Mouse (Mus musculus) liver, postnatal 0 days (tissue): ENCODE measurements at regions not wholly inside any gene's neighbourhood (a gene's known extent, or its start where the extent isn't known, plus 50 kb on each side); places are given as distances from the start of the nearest gene placed in this dataset.

Experiments used
- ATAC-seq: fragments of 200-750 bp; cut with Nextera tagmentation; 2 replicates; pipeline ENCODE4 v1.8.0; 2017; ENCODE audit warnings: mild to moderate bottlenecking, moderate library complexity
- DNase-seq: peaks from one replicate; pipeline ENCODE4 v3.0.0-alpha.2; 2016
- H3K27ac ChIP-seq: fragments of 300-500 bp; sonication (generic); 2 replicates; pipeline ENCODE4 v1.5.1; 2014; ENCODE audit warnings: antibody characterized with exemption, moderate library complexity, mild to moderate bottlenecking, low read depth
- H3K27me3 ChIP-seq: fragments of 300-500 bp; sonication (generic); 2 replicates; pipeline ENCODE4 v1.6.1; 2014; ENCODE audit warnings: low read length, control low read depth, mixed read lengths; ENCODE audit not compliant: insufficient read depth
- H3K36me3 ChIP-seq: fragments of 300-500 bp; sonication (generic); replicated peaks from 2 replicates; pipeline ENCODE4 v1.6.1; 2014; ENCODE audit warnings: mild to moderate bottlenecking, control low read depth, low read length, moderate library complexity, mixed read lengths; ENCODE audit not compliant: insufficient read depth
- H3K4me1 ChIP-seq: fragments of 300-500 bp; sonication (generic); 2 replicates; pipeline ENCODE4 v1.6.1; 2014; ENCODE audit warnings: antibody characterized with exemption, mild to moderate bottlenecking, control low read depth; ENCODE audit not compliant: insufficient read depth
- H3K4me2 ChIP-seq: fragments of 300-500 bp; sonication (generic); 2 replicates; pipeline ENCODE4 v1.6.1; 2014; ENCODE audit warnings: low read depth, mild to moderate bottlenecking, low read length, moderate library complexity, mixed read lengths
- H3K4me3 ChIP-seq: fragments of 300-500 bp; sonication (generic); 2 replicates; pipeline ENCODE4 v1.5.1; 2014; ENCODE audit warnings: low read depth, low read length
- H3K9ac ChIP-seq: fragments of 300-500 bp; sonication (generic); replicated peaks from 2 replicates; pipeline ENCODE4 v1.6.1; 2014; ENCODE audit warnings: mild to moderate bottlenecking, moderate library complexity
- H3K9me3 ChIP-seq: fragments of 300-500 bp; sonication (generic); 2 replicates; pipeline ENCODE4 v1.6.1; 2016; ENCODE audit warnings: mild to moderate bottlenecking, control low read depth, low read length, mixed read lengths
- CTCF ChIP-seq: sonication (generic); IDR thresholded peaks from 2 replicates; pipeline ENCODE4 v1.5.1; 2016; ENCODE audit warnings: antibody characterized with exemption, low read depth
- EP300 ChIP-seq: IDR thresholded peaks from 2 replicates; pipeline ENCODE4 v1.6.1; 2016; ENCODE audit warnings: antibody characterized with exemption, low read depth, mild to moderate bottlenecking
- WGBS: fragments of 180-500 bp; shearing (Covaris S2); extraction: QIAGEN DNeasy Blood & Tissue Kit; methylation state at CpG from one replicate; pipeline ENCODE4 v1.1.7; 2014; ENCODE audit not compliant: insufficient replicate concordance; 5-methylcytosine and 5-hydroxymethylcytosine counted together

DNA sequence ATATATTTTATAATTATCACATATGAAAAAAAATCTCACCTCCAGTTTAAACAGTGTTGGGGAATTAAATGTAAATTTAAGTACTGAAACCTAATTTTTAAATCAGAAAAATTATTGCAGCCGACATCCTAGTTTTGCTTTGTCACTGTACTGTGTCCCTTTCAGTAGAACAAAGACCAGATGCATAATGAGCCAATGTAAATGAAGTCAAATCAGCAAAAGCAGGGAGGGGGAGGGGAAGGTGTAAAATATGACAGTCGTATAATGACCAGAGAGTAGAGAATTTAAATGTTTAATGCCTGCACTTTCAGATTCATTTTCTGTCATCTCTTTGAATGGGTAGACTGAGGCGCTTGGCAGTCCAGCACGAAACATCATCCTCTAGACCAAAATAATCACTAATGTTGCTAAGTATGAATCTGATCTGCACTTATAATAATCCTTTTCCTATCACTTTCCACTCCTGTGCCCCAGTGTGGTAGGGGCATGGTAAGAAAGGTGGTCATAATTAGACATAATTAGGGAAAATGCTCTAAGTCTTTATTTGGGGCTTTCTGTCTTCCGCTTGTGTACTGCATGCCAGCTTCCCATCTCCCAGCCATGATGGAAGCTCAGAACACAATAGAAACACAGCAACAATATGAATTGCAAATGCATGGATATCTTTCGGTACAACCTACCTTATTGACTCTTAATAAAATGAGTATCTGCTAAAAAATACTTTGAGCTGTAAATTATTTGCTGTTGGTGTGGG lies 356.0 kb upstream of the Tmem161b start:
- H3K36me3 ChIP-seq, result no peaks in the 10 kb centered on the region
- H3K4me2 ChIP-seq, result no peak overlapping the region
- ATAC-seq, result no peak
- no peak overlapping the region for H3K4me3 ChIP-seq
- no peak overlapping the region for H3K27ac ChIP-seq
- no peaks in the 10 kb centered on the region for H3K27me3 ChIP-seq
- no peak for DNase-seq
- WGBS, result 77% methylated on average over 6 of the region's 6 CpGs
- TF ChIP-seq CTCF (no peak), EP300 (no peak)
- H3K4me1 ChIP-seq, result no peaks in the 10 kb centered on the region
- no peak overlapping the region for H3K9ac ChIP-seq
- H3K9me3 ChIP-seq, result no peaks in the 10 kb centered on the region

DNA sequence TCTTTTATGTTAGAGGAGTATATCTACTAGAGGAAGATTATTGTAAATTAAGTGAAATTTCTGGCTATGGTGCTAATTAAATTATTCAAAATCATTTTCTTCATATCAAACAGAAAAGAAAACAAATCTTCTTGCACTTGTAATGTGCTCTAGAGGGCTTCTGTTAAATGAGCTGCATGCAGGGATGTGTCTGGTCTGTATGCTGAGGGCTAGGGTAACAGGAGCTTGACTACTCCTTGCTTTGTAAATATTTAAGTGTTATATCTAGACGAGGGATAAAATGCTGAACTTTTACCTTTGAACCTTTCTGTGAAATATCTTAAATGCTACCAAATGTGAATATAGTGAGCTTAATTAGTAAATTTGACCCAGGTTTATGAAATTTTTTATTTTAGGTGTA lies 354.9 kb upstream of the Tmem161b start:
- Histone ChIP-seq H3K27ac (no peak overlapping the region), H3K4me3 (no peak overlapping the region), H3K36me3 (no peaks in the 10 kb centered on the region), H3K4me2 (no peak overlapping the region), H3K4me1 (no peaks in the 10 kb centered on the region), H3K9me3 (no peaks in the 10 kb centered on the region), H3K9ac (no peak overlapping the region), H3K27me3 (no peaks in the 10 kb centered on the region)
- 49% methylated on average over 1 of the region's 1 CpGs for WGBS
- no peak for TF ChIP-seq EP300
- ATAC-seq (no peak), DNase-seq (no peak)

DNA sequence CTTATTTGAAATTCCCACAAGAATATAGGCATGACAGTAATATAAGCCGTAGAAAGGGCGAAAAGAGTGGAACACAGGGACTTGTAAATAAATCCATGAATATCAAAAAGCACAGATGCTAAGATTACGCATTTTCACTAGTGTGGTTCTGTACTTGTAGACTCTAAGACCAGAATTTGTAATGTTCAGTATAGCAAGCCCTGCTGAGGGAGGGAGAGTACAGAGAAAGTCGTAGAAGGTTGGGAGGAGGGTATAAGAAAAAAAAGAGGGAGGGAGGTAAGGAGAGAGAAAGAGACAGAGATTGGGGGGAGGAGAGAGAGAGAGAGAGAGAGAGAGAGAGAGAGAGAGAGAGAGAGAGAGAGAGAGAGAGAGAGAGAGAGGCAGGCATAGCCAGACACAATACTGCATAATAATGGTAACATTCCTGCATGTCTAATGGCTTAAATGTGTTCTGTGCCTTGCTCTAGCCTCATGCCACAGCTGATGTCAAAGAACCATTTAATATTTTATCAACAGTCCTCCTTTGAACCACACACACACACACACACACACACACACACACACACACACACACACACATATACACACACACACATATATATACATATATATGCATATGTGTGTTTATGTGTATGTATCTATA lies 354.1 kb upstream of the Tmem161b start:
- no peak for ATAC-seq
- Histone ChIP-seq H3K9me3 (no peaks in the 10 kb centered on the region), H3K4me1 (no peaks in the 10 kb centered on the region), H3K36me3 (no peaks in the 10 kb centered on the region), H3K9ac (no peak overlapping the region), H3K27me3 (no peaks in the 10 kb centered on the region), H3K27ac (no peak overlapping the region), H3K4me2 (no peak overlapping the region), H3K4me3 (no peak overlapping the region)
- WGBS, result 70% methylated on average over 4 of the region's 4 CpGs
- DNase-seq, result no peak
- TF ChIP-seq CTCF (no peak), EP300 (no peak)

DNA sequence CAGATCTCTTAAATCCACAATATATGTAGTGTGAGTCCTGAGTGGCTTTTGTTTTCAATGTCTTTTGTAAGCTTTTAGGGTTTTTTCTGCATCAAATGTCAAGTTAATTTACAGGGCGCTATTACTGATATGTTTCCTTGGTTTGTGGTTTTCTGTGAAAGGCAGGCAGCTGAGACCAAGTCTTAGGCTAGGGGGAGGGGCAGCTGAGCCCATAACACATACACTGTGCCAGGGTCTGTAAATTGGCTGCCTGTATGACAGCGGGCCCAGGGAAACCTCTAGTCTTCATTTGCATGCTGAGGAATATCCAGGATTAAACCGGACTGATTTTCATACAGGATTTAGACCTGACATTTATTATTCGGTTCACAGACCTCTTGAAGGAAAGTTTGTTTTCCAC lies 353.2 kb upstream of the Tmem161b start:
- 43% methylated on average over 4 of the region's 4 CpGs for WGBS
- Histone ChIP-seq H3K4me3 (no peak overlapping the region), H3K27ac (no peak overlapping the region), H3K9me3 (no peaks in the 10 kb centered on the region), H3K9ac (no peak overlapping the region), H3K27me3 (no peaks in the 10 kb centered on the region), H3K4me2 (no peak overlapping the region), H3K4me1 (no peaks in the 10 kb centered on the region), H3K36me3 (no peaks in the 10 kb centered on the region)
- TF ChIP-seq EP300, result no peak
- TF ChIP-seq CTCF, result no peak
- no peak for DNase-seq
- no peak for ATAC-seq

DNA sequence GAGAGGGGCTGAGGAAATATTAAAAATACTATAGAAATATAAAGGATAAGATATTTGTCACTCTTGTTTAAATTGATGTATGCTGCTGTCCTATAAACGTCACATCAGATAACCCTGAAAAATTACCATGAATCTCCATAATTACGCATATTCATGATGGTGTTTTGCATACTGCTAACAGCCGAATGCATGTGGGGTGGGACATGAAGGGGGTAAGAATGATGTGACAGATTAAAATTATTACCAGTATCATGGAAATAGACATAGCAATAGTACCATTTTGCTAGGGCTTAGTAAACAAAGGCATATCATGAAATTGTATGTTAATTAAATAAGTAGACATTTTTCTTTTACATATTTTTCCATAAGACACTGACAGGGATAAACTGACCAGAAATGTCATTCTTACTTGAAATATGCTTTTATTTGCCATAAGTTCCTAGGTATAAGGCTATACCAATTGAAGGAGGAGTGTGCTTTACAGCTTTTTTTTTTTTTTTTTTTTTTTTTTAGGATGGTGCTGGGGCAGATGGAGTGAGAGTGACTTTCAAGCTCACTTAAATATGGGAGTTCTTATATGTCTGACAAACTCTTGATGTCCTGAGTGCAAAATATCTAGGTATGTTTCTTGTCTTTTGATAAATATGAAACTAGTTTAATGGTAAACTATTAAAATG lies 349.8 kb upstream of the Tmem161b start:
- ATAC-seq, result no peak
- Histone ChIP-seq H3K27me3 (no peaks in the 10 kb centered on the region), H3K27ac (no peak overlapping the region), H3K4me2 (no peak overlapping the region), H3K4me1 (no peaks in the 10 kb centered on the region), H3K4me3 (no peak overlapping the region), H3K9me3 (no peaks in the 10 kb centered on the region), H3K9ac (no peak overlapping the region), H3K36me3 (no peaks in the 10 kb centered on the region)
- no peak for DNase-seq
- WGBS, result 68% methylated on average over 3 of the region's 3 CpGs
- TF ChIP-seq EP300 (no peak), CTCF (no peak)

DNA sequence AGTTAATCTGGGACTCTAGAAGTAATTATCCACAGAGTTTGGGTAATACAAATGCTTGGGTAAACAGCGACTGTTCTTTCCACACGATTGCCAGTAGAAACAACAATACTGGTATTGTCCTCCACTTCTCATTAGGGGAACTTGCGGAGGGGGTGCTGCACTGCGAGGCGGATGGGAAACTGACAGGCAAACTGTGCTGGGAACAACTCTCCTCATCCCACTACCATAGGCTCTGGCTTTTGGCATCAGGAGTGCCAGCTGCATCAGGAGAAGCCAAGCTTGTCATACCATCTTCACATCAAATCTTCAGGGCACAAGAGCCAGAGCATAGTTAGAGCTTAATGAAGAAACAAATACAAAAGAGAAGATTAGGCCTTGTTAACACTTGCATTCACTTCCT lies 349.2 kb upstream of the Tmem161b start:
- no peaks in the 10 kb centered on the region for H3K9me3 ChIP-seq
- no peaks in the 10 kb centered on the region for H3K27me3 ChIP-seq
- no peak overlapping the region for H3K4me2 ChIP-seq
- no peak for DNase-seq
- 37% methylated on average over 5 of the region's 5 CpGs for WGBS
- H3K36me3 ChIP-seq, result no peaks in the 10 kb centered on the region
- H3K4me1 ChIP-seq, result no peaks in the 10 kb centered on the region
- no peak for ATAC-seq
- TF ChIP-seq CTCF, result no peak
- no peak for TF ChIP-seq EP300
- no peak overlapping the region for H3K27ac ChIP-seq
- no peak overlapping the region for H3K4me3 ChIP-seq
- H3K9ac ChIP-seq, result no peak overlapping the region
